Comparison of ENCODE assay signal across 21 mouse cellular contexts in the genomic region with DNA sequence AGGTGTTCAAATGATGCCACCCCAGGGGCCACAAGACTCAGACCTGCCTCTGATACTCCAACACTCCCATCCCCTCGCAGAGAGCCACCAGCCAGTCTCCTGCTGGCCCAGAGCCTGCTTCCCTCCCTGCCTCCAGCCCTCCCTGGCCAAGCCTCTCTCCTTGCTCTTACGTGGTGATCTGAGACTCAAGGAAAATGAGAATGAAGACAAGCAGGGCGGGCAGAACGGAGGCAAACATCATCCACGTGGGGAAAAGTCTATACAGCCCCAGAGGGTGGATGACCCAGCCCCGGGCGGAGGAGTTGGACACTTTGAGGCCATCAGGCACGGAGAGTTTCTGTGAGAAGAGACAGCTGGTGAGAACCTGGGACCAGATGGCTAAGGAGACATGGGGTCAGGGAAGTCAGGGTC. TPM values are rescaled to one million over a fixed set of nuclear protein-coding genes. Genes with fewer than 3 reads are reported as not detected.
DNase-seq lines count a peak whose midpoint lies in the region; ATAC-seq and TF ChIP-seq lines count a peak whose summit lies in the region.
"Had no signal": no experiment of that assay in that cellular context is flagged by ENCODE, and none has a peak within 500 bp of the region (broad histone marks: within the 10 kb centered on the region; RNA-seq: fewer than 3 reads in every experiment).

No protein-coding gene starts in this region.

- no peak overlapping the region for H3K9ac ChIP-seq in liver, embryonic 16.5 days (ENCODE audit: low read depth, low read length)
- no peak overlapping the region for H3K9ac ChIP-seq in intestine, embryonic 15.5 days
- H3K9ac ChIP-seq: embryonic facial prominence, embryonic 13.5 days; forebrain, embryonic 12.5 days; heart, embryonic 12.5 days; stomach, embryonic 15.5 days had no signal

- peaks cover 91% of the 10 kb centered on the region for H3K4me1 ChIP-seq in erythroblast, embryonic 14.5 days (ENCODE audit: control insufficient read depth)
- H3K4me1 ChIP-seq in liver, embryonic 16.5 days (ENCODE audit: control insufficient read depth, low read depth, low read length), result peaks cover 48% of the 10 kb centered on the region
- no peaks in the 10 kb centered on the region for H3K4me1 ChIP-seq in intestine, embryonic 15.5 days (replicated peaks)
- H3K4me1 ChIP-seq: embryonic facial prominence, embryonic 13.5 days; forebrain, embryonic 12.5 days; heart, embryonic 12.5 days; stomach, embryonic 15.5 days had no signal

- no peak for TF ChIP-seq CTCF in gastrocnemius, adult 2 months (IDR thresholded peaks at IDR 0.05)

- H3K4me2 ChIP-seq in liver, embryonic 16.5 days (ENCODE audit: low read depth, low read length), result no peak overlapping the region
- H3K4me2 ChIP-seq in intestine, embryonic 15.5 days (replicated peaks), result no peak overlapping the region
- H3K4me2 ChIP-seq: embryonic facial prominence, embryonic 13.5 days; forebrain, embryonic 12.5 days; heart, embryonic 12.5 days; stomach, embryonic 15.5 days had no signal

- H3K27me3 ChIP-seq in erythroblast, embryonic 14.5 days (ENCODE audit: control insufficient read depth), result peaks cover 24% of the 10 kb centered on the region; the same call in 1 of the 2 replicates
- peaks cover 9% of the 10 kb centered on the region for H3K27me3 ChIP-seq in liver, embryonic 16.5 days (ENCODE audit: control insufficient read depth, insufficient read depth, low read depth, low read length)
- H3K27me3 ChIP-seq in intestine, embryonic 15.5 days (replicated peaks), result peaks cover 7% of the 10 kb centered on the region; the same call in 1 of the 2 replicates
- H3K27me3 ChIP-seq: stomach, embryonic 15.5 days had no signal

- intact Hi-C loops in gastrocnemius, adult 2 months (cut with DNase I), result no loop called here

- ATAC-seq in erythroblast, adult 5-6 weeks (replicated peaks; ENCODE audit: low FRiP score, poor library complexity, severe bottlenecking), result no peak
- ATAC-seq in liver, embryonic 16.5 days (ENCODE audit: low read depth), result no peak
- no peak for ATAC-seq in intestine, embryonic 15.5 days
- ATAC-seq: hindbrain, postnatal 0 days had no signal

- WGBS in liver, embryonic 16.5 days (ENCODE audit: insufficient replicate concordance), result 42% methylated on average over 8 of the region's 8 CpGs
- 25% methylated on average over 8 of the region's 8 CpGs for WGBS in intestine, embryonic 15.5 days

- no peaks in the 10 kb centered on the region; the same call in 1 of the 2 replicates for H3K9me3 ChIP-seq in erythroblast, embryonic 14.5 days (ENCODE audit: control insufficient read depth, low read length)
- H3K9me3 ChIP-seq in liver, embryonic 16.5 days (replicated peaks; ENCODE audit: control insufficient read depth, low read length), result no peaks in the 10 kb centered on the region
- H3K9me3 ChIP-seq in intestine, embryonic 15.5 days, result no peaks in the 10 kb centered on the region
- H3K9me3 ChIP-seq: embryonic facial prominence, embryonic 13.5 days; forebrain, embryonic 12.5 days; heart, embryonic 12.5 days; stomach, embryonic 15.5 days had no signal

- H3K36me3 ChIP-seq in erythroblast, embryonic 14.5 days (ENCODE audit: control insufficient read depth), result peaks cover 100% of the 10 kb centered on the region
- H3K36me3 ChIP-seq in liver, embryonic 16.5 days (ENCODE audit: control insufficient read depth, insufficient read depth), result peaks cover 95% of the 10 kb centered on the region
- H3K36me3 ChIP-seq in intestine, embryonic 15.5 days, result no peaks in the 10 kb centered on the region
- H3K36me3 ChIP-seq: embryonic facial prominence, embryonic 13.5 days; forebrain, embryonic 12.5 days; heart, embryonic 12.5 days; stomach, embryonic 15.5 days had no signal

- H3K27ac ChIP-seq in liver, embryonic 16.5 days (ENCODE audit: low read length), result peak overlapping the region; percentile 71
- no peak overlapping the region for H3K27ac ChIP-seq in gastrocnemius, adult 2 months
- H3K27ac ChIP-seq in intestine, embryonic 15.5 days, result no peak overlapping the region
- H3K27ac ChIP-seq: embryonic facial prominence, embryonic 13.5 days; forebrain, embryonic 12.5 days; hindbrain, postnatal 0 days; stomach, embryonic 15.5 days had no signal

- DNase-seq in spleen, postnatal 10 days (ENCODE audit: low spot score in 2 of 2), result peak; percentile 33 to 40
- no peak for DNase-seq in spleen, postnatal 36 days (ENCODE audit: low spot score in 2 of 2)
- peak; percentile 74 to 78 for DNase-seq in cerebellum, postnatal 14 days
- DNase-seq in gastrocnemius, adult 2 months, result no peak
- DNase-seq: adrenal gland, adult 2 months; heart, postnatal 4 days; kidney, adult 18-20 months; kidney, postnatal 25 days; layer of hippocampus, adult 9-11 months; lung, postnatal 14 days had no signal

- peak overlapping the region; percentile 45 for H3K4me3 ChIP-seq in erythroblast, embryonic 14.5 days (replicated peaks)
- H3K4me3 ChIP-seq in liver, embryonic 16.5 days (ENCODE audit: low read depth, low read length), result no peak overlapping the region; the same call in 1 of the 2 replicates
- no peak overlapping the region for H3K4me3 ChIP-seq in gastrocnemius, adult 2 months
- H3K4me3 ChIP-seq in intestine, embryonic 15.5 days (replicated peaks), result no peak overlapping the region
- H3K4me3 ChIP-seq: embryonic facial prominence, embryonic 13.5 days; forebrain, embryonic 12.5 days; heart, embryonic 12.5 days; stomach, embryonic 15.5 days had no signal

RNA-seq across cellular contexts. Expression of a gene that starts 13.0 kb away (rescaled TPM):
- 575 and 672 TPM in 2 replicates for polyA plus RNA-seq in erythroblast, embryonic 14.5 days (2012)
- total RNA-seq in erythroblast, adult 5-6 weeks (2015; ENCODE audit: low replicate concordance), result 4,977 and 5,433 TPM in 2 replicates
- total RNA-seq in erythroblast, adult 5-6 weeks (2017; ENCODE audit: low replicate concordance), result 6,454 and 7,565 TPM in 2 replicates
- 1,073 and 1,144 TPM in 2 replicates for polyA plus RNA-seq in liver, embryonic 16.5 days (2015; fragmentation: Nextera tagmentation; extraction: Ambion mirVana)
- under 1 TPM in 1 of 2 experiments, not detected in 1; 0.06 TPM for total RNA-seq in gastrocnemius, adult 2 months (2021)
- 15.2 and 18.0 TPM in 2 replicates for polyA plus RNA-seq in intestine, embryonic 15.5 days (2015; fragmentation: Nextera tagmentation; extraction: Ambion mirVana)

RNA-seq across cellular contexts. Expression of a gene that starts 33.5 kb away (rescaled TPM):
- polyA plus RNA-seq in erythroblast, embryonic 14.5 days (2012), result 10.3 and 12.3 TPM in 2 replicates
- total RNA-seq in erythroblast, adult 5-6 weeks (2015; ENCODE audit: low replicate concordance), result 19.0 and 22.8 TPM in 2 replicates
- total RNA-seq in erythroblast, adult 5-6 weeks (2017; ENCODE audit: low replicate concordance), result 119 and 258 TPM in 2 replicates
- 44.5 and 46.4 TPM in 2 replicates for polyA plus RNA-seq in liver, embryonic 16.5 days (2015; fragmentation: Nextera tagmentation; extraction: Ambion mirVana)
- 10 to 100 TPM; 37.8 to 40.4 TPM for total RNA-seq in gastrocnemius, adult 2 months (2021)
- polyA plus RNA-seq in intestine, embryonic 15.5 days (2015; fragmentation: Nextera tagmentation; extraction: Ambion mirVana), result 77.8 and 80.2 TPM in 2 replicates

RNA-seq across cellular contexts. Expression of a gene that starts 40.2 kb away (rescaled TPM):
- 1.8 and 2.1 TPM in 2 replicates for polyA plus RNA-seq in erythroblast, embryonic 14.5 days (2012)
- 3.1 TPM in 1 of 2 replicates, not detected in the other for total RNA-seq in erythroblast, adult 5-6 weeks (2015; ENCODE audit: low replicate concordance)
- total RNA-seq in erythroblast, adult 5-6 weeks (2017; ENCODE audit: low replicate concordance), result 2.7 and 7.5 TPM in 2 replicates
- polyA plus RNA-seq in liver, embryonic 16.5 days (2015; fragmentation: Nextera tagmentation; extraction: Ambion mirVana), result 2.1 and 2.2 TPM in 2 replicates
- not detected for total RNA-seq in gastrocnemius, adult 2 months (2021)
- 8.7 and 10.8 TPM in 2 replicates for polyA plus RNA-seq in intestine, embryonic 15.5 days (2015; fragmentation: Nextera tagmentation; extraction: Ambion mirVana)
- total RNA-seq: megakaryocyte-erythroid progenitor cell, adult 5-6 weeks; monocyte, adult 5-6 weeks had no signal

RNA-seq across cellular contexts. Expression of a gene that starts 54.7 kb away (rescaled TPM):
- 579 and 725 TPM in 2 replicates for polyA plus RNA-seq in erythroblast, embryonic 14.5 days (2012)
- 461 and 462 TPM in 2 replicates for total RNA-seq in erythroblast, adult 5-6 weeks (2015; ENCODE audit: low replicate concordance)
- 236 and 290 TPM in 2 replicates for total RNA-seq in erythroblast, adult 5-6 weeks (2017; ENCODE audit: low replicate concordance)
- 454 and 500 TPM in 2 replicates for polyA plus RNA-seq in liver, embryonic 16.5 days (2015; fragmentation: Nextera tagmentation; extraction: Ambion mirVana)
- 10 to 100 TPM; 51.4 to 76.4 TPM for total RNA-seq in gastrocnemius, adult 2 months (2021)
- 305 and 329 TPM in 2 replicates for polyA plus RNA-seq in intestine, embryonic 15.5 days (2015; fragmentation: Nextera tagmentation; extraction: Ambion mirVana)

RNA-seq across cellular contexts. Expression of a gene that starts 56.6 kb away (rescaled TPM):
- 4.5 and 6.0 TPM in 2 replicates for polyA plus RNA-seq in erythroblast, embryonic 14.5 days (2012)
- total RNA-seq in erythroblast, adult 5-6 weeks (2015; ENCODE audit: low replicate concordance), result 6.3 and 10.4 TPM in 2 replicates
- 5.7 and 9.3 TPM in 2 replicates for total RNA-seq in erythroblast, adult 5-6 weeks (2017; ENCODE audit: low replicate concordance)
- 3.0 and 3.2 TPM in 2 replicates for polyA plus RNA-seq in liver, embryonic 16.5 days (2015; fragmentation: Nextera tagmentation; extraction: Ambion mirVana)
- 10 to 100 TPM; 12.0 to 12.6 TPM for total RNA-seq in gastrocnemius, adult 2 months (2021)
- 11.8 and 13.6 TPM in 2 replicates for polyA plus RNA-seq in intestine, embryonic 15.5 days (2015; fragmentation: Nextera tagmentation; extraction: Ambion mirVana)

Comparison
In these comparisons a context has a peak if more than half of its experiments do, and no peak if none do; other contexts are left out.
1. DNase-seq: peak in spleen, postnatal 10 days (2 of 2) and cerebellum, postnatal 14 days (2 of 2); none in spleen, postnatal 36 days (0 of 2) and gastrocnemius, adult 2 months (single experiment).
2. RNA of a gene that starts 13.0 kb away (polyA plus RNA-seq): 1,073 to 1,144 TPM in liver, embryonic 16.5 days and 575 to 672 TPM in erythroblast, embryonic 14.5 days; 15.2 to 18.0 TPM in intestine, embryonic 15.5 days; every median in the first group is over 10 times any median in the second.